Comparison of ENCODE assay signal across 8 mouse cellular contexts in genomic region chr17:50469543-50470431, GRCm38 (mm10). TPM values are rescaled to one million over a fixed set of nuclear protein-coding genes. Genes with fewer than 3 reads are reported as not detected.
A peak's percentile ranks its signal among the peaks of the same experiment; 100 is the strongest.
DNase-seq lines count a peak whose midpoint lies in the region; ATAC-seq lines count a peak whose summit lies in the region.

No protein-coding gene starts in this region.

- H3K36me3 ChIP-seq in forebrain, embryonic 11.5 days (ENCODE audit: control insufficient read depth, insufficient read depth, low read length): no peaks in the 10 kb centered on the region
- H3K36me3 ChIP-seq in hindbrain, embryonic 13.5 days: no peaks in the 10 kb centered on the region

- no peak overlapping the region for H3K9ac ChIP-seq in forebrain, embryonic 11.5 days (ENCODE audit: low read length)
- H3K9ac ChIP-seq in hindbrain, embryonic 13.5 days: 0 out of 2 replicates have a peak overlapping the region, but pooled peaks have one; percentile 19

- peak overlapping the region; percentile 65 for H3K27ac ChIP-seq in forebrain, embryonic 11.5 days (ENCODE audit: low read depth, low read length)
- peak overlapping the region; percentile 52 for H3K27ac ChIP-seq in hindbrain, embryonic 13.5 days

- H3K4me3 ChIP-seq in forebrain, embryonic 11.5 days (ENCODE audit: low read depth, low read length): no peak overlapping the region
- peak overlapping the region; percentile 24 for H3K4me3 ChIP-seq in hindbrain, embryonic 13.5 days

- DNase-seq in A20 (ENCODE audit: low read depth, low spot score): peak; percentile 79
- DNase-seq in adrenal gland, postnatal 14 days: peak; percentile 65
- DNase-seq in forebrain, embryonic 11.5 days (ENCODE audit: low spot score): peak; percentile 60
- peak; percentile 21 to 45 for DNase-seq in left cerebral cortex, adult 18-20 months (ENCODE audit: low spot score in 2 of 2)
- peak; percentile 73 for DNase-seq in lung, postnatal 36 days
- DNase-seq in skeletal muscle tissue, adult 2 months (ENCODE audit: low read depth, low spot score): peak; percentile 32
- no peak for DNase-seq in ovary, postnatal 10 days (ENCODE audit: low spot score)

- H3K4me1 ChIP-seq in forebrain, embryonic 11.5 days (replicated peaks; ENCODE audit: control insufficient read depth, insufficient read depth, low read length): peaks cover 6% of the 10 kb centered on the region
- H3K4me1 ChIP-seq in hindbrain, embryonic 13.5 days (replicated peaks): peaks cover 18% of the 10 kb centered on the region

- no peaks in the 10 kb centered on the region for H3K9me3 ChIP-seq in forebrain, embryonic 11.5 days (ENCODE audit: control insufficient read depth, low read length)
- no peaks in the 10 kb centered on the region for H3K9me3 ChIP-seq in hindbrain, embryonic 13.5 days

- 18% methylated on average over 13 of the region's 13 CpGs for WGBS in forebrain, embryonic 11.5 days
- 13% methylated on average over 13 of the region's 13 CpGs for WGBS in hindbrain, embryonic 13.5 days

- ATAC-seq in forebrain, embryonic 11.5 days (replicated peaks; ENCODE audit: low FRiP score): peak; percentile 87
- peak; percentile 82 for ATAC-seq in hindbrain, embryonic 13.5 days (ENCODE audit: low FRiP score)

- H3K27me3 ChIP-seq in forebrain, embryonic 11.5 days (ENCODE audit: control insufficient read depth, insufficient read depth, low read length): no peaks in the 10 kb centered on the region
- H3K27me3 ChIP-seq in hindbrain, embryonic 13.5 days: no peaks in the 10 kb centered on the region

- peak overlapping the region; percentile 36; the same call in 1 of the 2 replicates for H3K4me2 ChIP-seq in forebrain, embryonic 11.5 days (ENCODE audit: low read depth, low read length, severe bottlenecking)
- peak overlapping the region; percentile 50 for H3K4me2 ChIP-seq in hindbrain, embryonic 13.5 days

RNA-seq across cellular contexts. Expression of gene Plcl2, which starts 39.4 kb away (rescaled TPM):
- 53.1 and 57.6 TPM in 2 replicates for total RNA-seq in adrenal gland, postnatal 14 days (2021)
- 7.6 and 7.7 TPM in 2 replicates for polyA plus RNA-seq in forebrain, embryonic 11.5 days (2014; fragmentation: Nextera tagmentation; extraction: Ambion mirVana)
- 7.6 and 8.4 TPM in 2 replicates for polyA plus RNA-seq in hindbrain, embryonic 13.5 days (2015; fragmentation: Nextera tagmentation; extraction: Ambion mirVana)
- total RNA-seq in left cerebral cortex, adult 18-20 months (2021): 10 to 100 TPM; 91.8 to 94.5 TPM
